Mouse (Mus musculus) MEL (cell line): Measurements from ENCODE around the gene Vps13d.

Experiments
- CTCF ChIP-seq, 3 experiments: IDR thresholded peaks in 2 of 3; conservative IDR thresholded peaks in 1 of 3; 2 replicates each; pipeline ENCODE4 v1.5.1; 2011 to 2012; ENCODE audit warnings: low read length in 3 of 3, low read depth in 2 of 3, mild to moderate bottlenecking in 2 of 3, improper control_type of control experiment in 1 of 3, inconsistent platforms in 1 of 3, mixed read lengths in 1 of 3, moderate library complexity in 1 of 3; ENCODE audit not compliant: control insufficient read depth in 1 of 3, insufficient read depth in 1 of 3, poor library complexity in 1 of 3, severe bottlenecking in 1 of 3
- GATA1 ChIP-seq: IDR thresholded peaks from 2 replicates; pipeline ENCODE4 v1.6.1; 2011; ENCODE audit warnings: low read depth, low read length, improper control_type of control experiment
- RCOR1 ChIP-seq: IDR thresholded peaks from 2 replicates; pipeline ENCODE4 v1.6.1; 2012; ENCODE audit warnings: low read depth, mild to moderate bottlenecking, inconsistent platforms, low read length, improper control_type of control experiment

DNA sequence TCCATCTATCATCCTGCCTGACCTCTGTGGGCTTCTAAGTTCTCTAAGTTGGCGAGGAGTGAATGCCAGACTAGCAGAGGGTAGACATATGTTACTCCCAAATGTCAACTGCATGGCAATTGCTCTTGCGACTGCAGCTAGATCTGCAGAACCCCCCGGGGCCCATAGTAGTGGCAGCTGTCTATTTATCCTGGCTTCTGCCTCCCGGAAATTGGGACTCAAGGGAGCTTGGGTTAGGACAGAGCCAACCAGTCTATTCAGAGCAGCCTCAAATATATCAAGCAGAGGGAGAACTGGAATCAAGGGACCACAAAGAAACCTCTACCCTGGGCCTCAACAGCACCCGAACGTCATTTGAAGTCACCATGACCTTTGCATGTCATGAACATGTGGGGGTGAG is 22.2 kb upstream of the Vps13d start:
- TF ChIP-seq GATA1 (no peak), CTCF (IDR thresholded peaks at IDR 0.05 in 2 of 3, conservative IDR thresholded peaks at IDR 0.05 in 1 of 3; ENCODE audit: control insufficient read depth in 1 of 3, insufficient read depth in 1 of 3, low read depth in 2 of 3, low read length in 3 of 3, poor library complexity in 1 of 3, severe bottlenecking in 1 of 3) (no peak), RCOR1 (no peak)
